Mouse (Mus musculus) embryonic facial prominence, embryonic 11.5 days (tissue): ENCODE measurements around the gene Lemd1. TPM values are rescaled to one million over a fixed set of nuclear protein-coding genes. Genes with fewer than 3 reads are reported as not detected.

Source experiments
- ATAC-seq: fragments of 200-750 bp; cut with Nextera tagmentation; replicated peaks from 2 replicates; pipeline ENCODE4 v1.8.0; 2017; ENCODE audit warnings: low read depth; ENCODE audit not compliant: insufficient number of reproducible peaks, low FRiP score, low TSS enrichment
- DNase-seq: peaks from one replicate; pipeline ENCODE4 v3.0.0-alpha.2; 2015; ENCODE audit warnings: low spot score
- H3K27ac ChIP-seq: fragments of 300-500 bp; sonication (generic); replicated peaks from 2 replicates; pipeline ENCODE4 v1.5.1; 2014; ENCODE audit warnings: mild to moderate bottlenecking, low read depth, low read length, control low read depth
- H3K27me3 ChIP-seq: fragments of 300-500 bp; sonication (generic); 2 replicates; pipeline ENCODE4 v1.6.1; 2014; ENCODE audit warnings: mild to moderate bottlenecking, low read length, moderate library complexity, mixed read lengths; ENCODE audit not compliant: control insufficient read depth, insufficient read depth
- H3K36me3 ChIP-seq: fragments of 300-500 bp; sonication (generic); replicated peaks from 2 replicates; pipeline ENCODE4 v1.6.1; 2014; ENCODE audit warnings: low read depth, mild to moderate bottlenecking, low read length, moderate library complexity, mixed read lengths; ENCODE audit not compliant: control insufficient read depth, insufficient read depth
- H3K4me1 ChIP-seq: fragments of 300-500 bp; sonication (generic); 2 replicates; pipeline ENCODE4 v1.6.1; 2014; ENCODE audit warnings: low read length, mixed read lengths; ENCODE audit not compliant: control insufficient read depth, insufficient read depth
- H3K4me2 ChIP-seq: fragments of 300-500 bp; sonication (generic); 2 replicates; pipeline ENCODE4 v1.6.1; 2014; ENCODE audit warnings: low read depth, mild to moderate bottlenecking, control low read depth, low read length, moderate library complexity
- H3K4me3 ChIP-seq: fragments of 300-500 bp; sonication (generic); 2 replicates; pipeline ENCODE4 v1.5.1; 2014; ENCODE audit warnings: low read depth, low read length, control low read depth
- H3K9ac ChIP-seq: fragments of 300-500 bp; sonication (generic); replicated peaks from 2 replicates; pipeline ENCODE4 v1.6.1; 2014; ENCODE audit warnings: mild to moderate bottlenecking, control low read depth, low read length
- H3K9me3 ChIP-seq: fragments of 300-500 bp; sonication (generic); replicated peaks from 2 replicates; pipeline ENCODE4 v1.6.1; 2016; ENCODE audit warnings: mild to moderate bottlenecking, low read length, inconsistent platforms, mixed read lengths; ENCODE audit not compliant: control insufficient read depth
- WGBS: fragments of 180-500 bp; shearing (Covaris S2); extraction: QIAGEN DNeasy Blood & Tissue Kit; methylation state at CpG from one replicate; pipeline ENCODE4 v1.1.7; 2014; 5-methylcytosine and 5-hydroxymethylcytosine counted together
- polyA plus RNA-seq: library from polyadenylated mRNA; unstranded; fragments of >200 nt; fragmentation: Nextera tagmentation; extraction: Ambion mirVana; gene quantifications from 2 replicates; pipeline ENCODE4 v1.2.1, GENCODE M21; 2014

Gene Lemd1
- polyA plus RNA-seq, 1 experiment from 2014 or later: 1.1 TPM

DNA sequence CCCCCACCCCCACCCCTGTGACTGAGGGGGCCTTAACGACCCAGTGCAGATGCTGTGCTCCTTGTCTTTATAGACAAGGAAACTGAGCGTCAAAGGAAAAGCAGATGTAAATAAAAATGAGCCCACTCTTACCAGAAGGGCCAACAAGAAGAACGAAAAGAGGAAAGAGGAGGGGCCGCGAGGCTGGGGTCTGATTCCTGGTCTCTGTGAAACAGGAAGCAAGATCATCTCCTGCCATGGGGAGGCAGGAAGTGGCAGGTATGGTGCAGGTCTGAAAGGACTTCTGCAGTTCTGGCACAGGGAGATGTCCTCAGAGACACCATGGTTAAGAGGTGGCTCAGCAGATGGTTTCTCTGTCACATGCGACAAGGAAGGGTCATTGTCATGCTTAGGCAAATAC, 20.5 kb upstream of the Lemd1 start:
- Histone ChIP-seq H3K27me3 (no peaks in the 10 kb centered on the region), H3K27ac (no peak overlapping the region)

DNA sequence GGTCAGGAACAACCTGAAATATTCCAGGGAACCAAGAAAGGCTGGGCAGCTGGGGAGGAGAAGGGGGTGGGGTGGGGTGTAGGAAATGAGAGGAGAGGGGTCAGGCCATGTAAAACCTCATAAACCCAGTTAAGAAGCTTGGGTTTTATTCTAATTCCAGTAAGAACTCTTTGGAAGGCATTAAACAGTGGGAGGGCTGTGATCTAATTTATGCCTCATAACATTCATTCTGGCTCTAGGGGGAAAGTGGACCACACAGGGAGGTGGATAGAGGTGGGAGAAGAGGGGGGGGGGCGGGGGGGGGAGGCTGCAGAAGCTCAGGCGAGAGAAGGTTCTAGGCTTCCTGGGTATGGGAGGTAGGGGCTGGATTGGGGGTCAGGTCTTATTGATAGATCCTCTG, 19.6 kb upstream of the Lemd1 start:
- H3K4me2 ChIP-seq: no peak overlapping the region
- 23% methylated on average over 1 of the region's 2 CpGs for WGBS
- H3K4me1 ChIP-seq: no peaks in the 10 kb centered on the region
- H3K4me3 ChIP-seq: no peak overlapping the region
- H3K9ac ChIP-seq: no peak overlapping the region
- no peaks in the 10 kb centered on the region for H3K9me3 ChIP-seq
- H3K27ac ChIP-seq: no peak overlapping the region
- H3K36me3 ChIP-seq: no peaks in the 10 kb centered on the region
- DNase-seq (no peak), ATAC-seq (no peak)
- no peaks in the 10 kb centered on the region for H3K27me3 ChIP-seq

More for the DNA sequence above, 20.5 kb upstream of the Lemd1 start:
- no peak for DNase-seq
- 62% methylated on average over 6 of the region's 6 CpGs for WGBS
- H3K36me3 ChIP-seq: no peaks in the 10 kb centered on the region
- H3K4me2 ChIP-seq: no peak overlapping the region
- no peak for ATAC-seq
- H3K9me3 ChIP-seq: no peaks in the 10 kb centered on the region
- no peaks in the 10 kb centered on the region for H3K4me1 ChIP-seq
- no peak overlapping the region for H3K4me3 ChIP-seq
- no peak overlapping the region for H3K9ac ChIP-seq

DNA sequence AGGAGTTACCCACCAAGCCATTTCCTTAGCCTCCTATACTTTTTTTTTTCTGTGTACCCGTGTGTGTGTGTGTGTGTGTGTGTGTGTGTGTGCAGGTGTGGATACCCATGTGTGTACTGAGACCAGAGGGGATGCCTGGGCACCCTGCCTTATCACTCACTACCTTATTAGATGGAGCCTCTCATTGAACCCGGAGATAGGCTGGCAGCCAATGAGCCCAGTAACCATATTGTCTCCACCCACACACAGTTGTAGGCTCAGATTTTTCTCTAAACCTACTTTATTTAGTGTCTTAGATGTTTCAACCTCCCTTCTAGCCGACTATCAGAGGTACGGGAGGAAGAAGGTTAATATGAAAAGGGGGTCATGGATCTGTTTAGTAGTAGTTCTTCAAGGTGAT, 4.9 kb upstream of the Lemd1 start:
- H3K9ac ChIP-seq: no peak overlapping the region
- ATAC-seq (no peak), DNase-seq (no peak)
- H3K36me3 ChIP-seq: no peaks in the 10 kb centered on the region
- H3K9me3 ChIP-seq: no peaks in the 10 kb centered on the region
- H3K4me2 ChIP-seq: no peak overlapping the region
- no peak overlapping the region for H3K4me3 ChIP-seq
- H3K27ac ChIP-seq: no peak overlapping the region
- peaks cover 2% of the 10 kb centered on the region; the same call in 1 of the 2 replicates for H3K4me1 ChIP-seq
- H3K27me3 ChIP-seq: peaks cover 22% of the 10 kb centered on the region
- WGBS: 82% methylated on average over 4 of the region's 4 CpGs

DNA sequence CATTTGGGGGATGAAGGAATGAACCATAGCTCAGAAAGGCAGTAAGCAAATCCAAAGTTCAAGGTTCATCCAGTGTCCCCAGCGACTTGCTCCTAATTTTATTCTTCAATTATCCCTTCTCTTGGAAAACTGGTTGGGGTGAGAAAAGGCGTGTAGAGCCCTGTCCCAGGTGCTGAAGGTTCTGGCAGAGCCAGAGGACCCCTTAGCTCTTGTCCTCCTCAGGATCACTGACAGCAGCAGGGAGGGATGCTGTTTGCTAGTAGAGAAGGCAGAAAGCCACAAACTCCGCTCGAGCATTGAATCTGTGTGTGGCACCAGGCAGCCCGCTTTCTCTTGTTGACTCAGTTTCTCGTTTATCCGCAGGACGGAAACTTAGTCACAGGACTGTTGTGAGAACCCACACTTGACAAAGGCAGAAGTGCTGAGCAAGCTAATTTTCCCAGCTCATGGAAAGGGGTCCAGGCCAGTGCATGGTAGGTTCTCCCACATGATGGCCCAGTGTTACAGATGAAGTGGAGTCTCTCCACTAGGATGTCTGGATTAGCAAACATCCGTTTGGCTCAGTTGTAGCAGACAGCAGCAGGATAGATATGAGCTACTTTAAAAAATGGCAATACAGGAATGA, 2.7 kb upstream of the Lemd1 start:
- WGBS: 40% methylated on average over 9 of the region's 9 CpGs
- peak; percentile 58 for DNase-seq

DNA sequence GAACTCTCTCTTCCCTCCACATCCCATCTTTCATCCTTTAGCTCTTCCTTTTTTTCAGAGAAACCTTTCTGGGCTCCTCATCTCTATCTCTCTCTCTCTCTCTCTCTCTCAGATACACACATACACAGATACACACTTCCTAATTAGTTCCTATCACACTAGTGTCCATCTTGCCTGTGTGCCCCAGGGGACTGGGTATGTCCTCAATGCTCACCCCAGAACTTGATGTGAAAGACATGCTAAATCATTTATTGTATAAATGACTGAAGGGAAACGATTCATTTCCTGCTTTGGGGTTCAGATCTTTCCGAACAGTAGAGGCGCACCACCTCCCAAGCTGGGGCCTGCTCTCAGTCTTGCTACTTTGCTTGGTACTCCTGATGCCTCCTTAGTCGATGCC, 2.0 kb upstream of the Lemd1 start:
- 44% methylated on average over 4 of the region's 4 CpGs for WGBS
- ATAC-seq (no peak), DNase-seq (no peak)
- Histone ChIP-seq H3K27me3 (peaks cover 43% of the 10 kb centered on the region), H3K9ac (no peak overlapping the region), H3K27ac (no peak overlapping the region), H3K4me3 (no peak overlapping the region), H3K4me2 (no peak overlapping the region), H3K4me1 (peaks cover 2% of the 10 kb centered on the region), H3K36me3 (no peaks in the 10 kb centered on the region), H3K9me3 (no peaks in the 10 kb centered on the region)

More for the DNA sequence above, 2.7 kb upstream of the Lemd1 start:
- Histone ChIP-seq H3K27me3 (peaks cover 40% of the 10 kb centered on the region), H3K9me3 (no peaks in the 10 kb centered on the region), H3K36me3 (no peaks in the 10 kb centered on the region), H3K4me2 (no peak overlapping the region), H3K4me1 (peaks cover 2% of the 10 kb centered on the region), H3K27ac (no peak overlapping the region), H3K4me3 (no peak overlapping the region), H3K9ac (no peak overlapping the region)
- ATAC-seq: no peak

DNA sequence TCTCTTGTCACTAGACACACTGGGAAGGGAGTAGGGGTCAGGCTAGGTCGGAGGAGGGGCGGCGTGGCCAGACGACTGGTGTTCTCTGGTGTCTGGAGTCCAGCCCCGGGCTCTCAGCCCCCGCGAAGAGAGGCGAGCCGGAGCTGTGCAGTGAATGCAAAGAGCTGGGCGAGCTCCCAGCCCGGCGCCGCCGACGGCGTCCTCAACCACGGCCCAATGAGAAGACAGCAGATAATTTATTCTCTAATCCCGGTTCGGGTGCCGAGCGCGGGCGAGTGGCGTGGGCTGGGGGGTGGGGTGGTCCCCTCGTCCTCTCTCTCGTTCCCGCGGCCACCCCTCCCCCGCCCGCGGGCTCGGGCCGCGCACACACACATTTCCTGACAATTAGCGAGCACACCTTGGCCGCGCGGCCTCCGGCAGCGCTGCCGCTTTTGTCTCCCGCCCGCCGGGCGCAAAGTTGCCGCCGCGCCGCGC, 1.2 kb upstream of the Lemd1 start:
- WGBS: under 1% methylated on average over 42 of the region's 50 CpGs
- Histone ChIP-seq H3K9me3 (no peaks in the 10 kb centered on the region), H3K4me1 (peaks cover 2% of the 10 kb centered on the region), H3K4me3 (peak overlapping the region; percentile 69), H3K9ac (peak overlapping the region; percentile 89), H3K27ac (peak overlapping the region; percentile 83), H3K27me3 (peaks cover 43% of the 10 kb centered on the region), H3K4me2 (peak overlapping the region; percentile 94), H3K36me3 (no peaks in the 10 kb centered on the region)
- DNase-seq: peak; percentile 77
- ATAC-seq: peak; percentile 73

DNA sequence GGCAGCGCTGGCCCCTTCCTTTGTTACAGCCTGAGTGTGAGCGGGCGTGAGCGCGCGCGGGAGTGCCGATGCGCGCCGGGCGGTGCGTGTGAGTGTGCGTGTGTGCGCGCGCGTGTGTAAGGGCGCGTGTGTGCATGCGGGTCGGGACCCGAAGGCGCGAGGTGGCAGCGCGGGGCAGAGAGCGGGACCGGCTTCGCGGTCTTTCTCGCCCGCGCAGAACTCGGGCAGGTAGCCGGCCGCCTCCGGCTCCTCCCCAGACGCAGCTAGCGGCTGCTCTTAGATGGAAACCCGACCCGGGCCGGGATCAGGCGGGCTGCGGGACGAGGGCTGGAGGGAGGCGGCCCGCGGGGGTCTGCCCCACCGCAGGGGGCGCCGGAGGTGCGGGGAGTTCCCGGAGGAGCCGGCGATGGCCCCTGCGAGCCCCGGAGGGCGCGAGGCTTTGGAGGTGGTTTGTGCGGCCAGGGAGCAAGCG, 574 bp upstream of the Lemd1 start:
- DNase-seq (peak; percentile 65), ATAC-seq (peak; percentile 16; the same call in 1 of the 2 replicates)
- peak overlapping the region; percentile 89 for H3K9ac ChIP-seq
- under 1% methylated on average over 43 of the region's 62 CpGs for WGBS
- peaks cover 2% of the 10 kb centered on the region for H3K4me1 ChIP-seq
- H3K27me3 ChIP-seq: peaks cover 43% of the 10 kb centered on the region
- peak overlapping the region; percentile 83 for H3K27ac ChIP-seq
- no peaks in the 10 kb centered on the region for H3K9me3 ChIP-seq
- H3K4me3 ChIP-seq: peak overlapping the region; percentile 69
- H3K4me2 ChIP-seq: peak overlapping the region; percentile 94
- no peaks in the 10 kb centered on the region for H3K36me3 ChIP-seq

DNA sequence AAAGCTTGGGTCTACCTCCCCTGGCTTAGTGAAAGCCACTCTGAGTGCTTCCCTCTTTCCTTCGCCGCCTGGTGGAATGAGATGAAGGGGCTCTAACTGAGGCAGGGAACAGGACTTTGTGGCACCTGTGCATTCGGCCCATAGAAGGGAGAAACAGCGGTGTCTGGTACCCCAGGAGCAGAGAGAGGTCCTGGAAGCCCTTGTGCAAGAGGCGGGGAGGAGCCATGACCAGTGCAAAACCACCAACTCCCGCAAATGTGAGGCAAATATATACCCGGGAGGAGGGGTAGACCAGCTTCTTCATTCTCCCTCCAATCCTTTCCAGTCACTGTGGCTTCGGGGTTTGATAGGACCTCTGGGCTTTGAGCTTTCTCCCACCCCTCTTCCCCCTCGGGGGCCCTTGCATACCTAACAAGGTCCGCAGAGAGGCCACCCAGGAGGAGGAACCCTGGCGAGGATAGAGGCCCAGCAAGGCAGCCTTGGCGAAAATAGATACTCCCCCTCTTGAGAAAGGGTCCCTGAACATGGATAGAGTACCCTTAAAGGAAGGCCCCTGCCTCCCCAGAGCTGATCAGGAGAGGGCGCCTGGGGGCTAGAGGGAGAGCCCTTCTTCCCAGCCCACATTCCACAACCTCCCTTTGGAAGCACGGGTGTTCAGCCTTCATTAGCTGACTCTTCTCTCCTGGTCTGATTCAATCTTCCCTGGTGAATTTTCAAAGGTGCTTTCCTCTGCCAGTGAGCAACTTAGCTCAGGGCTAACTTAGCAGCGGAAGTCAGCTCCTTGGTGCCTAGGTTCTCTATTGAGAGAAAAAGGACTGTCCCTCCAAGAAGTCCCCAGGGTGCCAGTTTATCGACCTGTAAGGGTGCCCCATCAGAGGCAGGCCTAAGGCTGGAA, 802 bp downstream of the Lemd1 start:
- no peaks in the 10 kb centered on the region for H3K36me3 ChIP-seq
- H3K4me1 ChIP-seq: peaks cover 2% of the 10 kb centered on the region
- H3K4me3 ChIP-seq: peak overlapping the region; percentile 69
- H3K4me2 ChIP-seq: peak overlapping the region; percentile 94
- peak; percentile 39 for ATAC-seq
- peaks cover 43% of the 10 kb centered on the region for H3K27me3 ChIP-seq
- H3K27ac ChIP-seq: peak overlapping the region; percentile 72
- 6% methylated on average over 15 of the region's 16 CpGs for WGBS
- no peaks in the 10 kb centered on the region for H3K9me3 ChIP-seq
- peak; percentile 55 for DNase-seq
- H3K9ac ChIP-seq: peak overlapping the region; percentile 89
